Mouse (Mus musculus) lung, embryonic 14.5 days (tissue): ENCODE measurements around the gene Trappc10. TPM values are rescaled to one million over a fixed set of nuclear protein-coding genes. Genes with fewer than 3 reads are reported as not detected.

ENCODE experiments used
- ATAC-seq: fragments of 200-750 bp; cut with Nextera tagmentation; 2 replicates; pipeline ENCODE4 v1.8.0; 2017; ENCODE audit warnings: mild to moderate bottlenecking, moderate TSS enrichment, moderate library complexity; ENCODE audit not compliant: insufficient read depth
- DNase-seq: peaks from one replicate; pipeline ENCODE4 v3.0.0-alpha.2; 2015
- H3K27ac ChIP-seq: fragments of 300-500 bp; sonication (generic); 2 replicates; pipeline ENCODE4 v1.5.1; 2014; ENCODE audit warnings: low read depth, mild to moderate bottlenecking, moderate library complexity
- H3K27me3 ChIP-seq: fragments of 300-500 bp; sonication (generic); 2 replicates; pipeline ENCODE4 v1.6.1; 2014; ENCODE audit warnings: low read length, control low read depth; ENCODE audit not compliant: insufficient read depth
- H3K36me3 ChIP-seq: fragments of 300-500 bp; sonication (generic); 2 replicates; pipeline ENCODE4 v1.6.1; 2014; ENCODE audit warnings: control low read depth; ENCODE audit not compliant: insufficient read depth
- H3K4me1 ChIP-seq: fragments of 300-500 bp; sonication (generic); 2 replicates; pipeline ENCODE4 v1.6.1; 2014; ENCODE audit warnings: antibody characterized with exemption, control low read depth; ENCODE audit not compliant: insufficient read depth
- H3K4me2 ChIP-seq: fragments of 300-500 bp; sonication (generic); 2 replicates; pipeline ENCODE4 v1.6.1; 2014; ENCODE audit warnings: mild to moderate bottlenecking
- H3K4me3 ChIP-seq: fragments of 300-500 bp; sonication (generic); 2 replicates; pipeline ENCODE4 v1.5.1; 2014; ENCODE audit warnings: low read depth, low read length
- H3K9ac ChIP-seq: fragments of 300-500 bp; sonication (generic); 2 replicates; pipeline ENCODE4 v1.6.1; 2014
- H3K9me3 ChIP-seq: fragments of 300-500 bp; sonication (generic); 2 replicates; pipeline ENCODE4 v1.6.1; 2016; ENCODE audit warnings: low read depth, low read length, control low read depth
- CTCF ChIP-seq: IDR thresholded peaks from 2 replicates; pipeline ENCODE4 v1.5.1; 2016; ENCODE audit warnings: antibody characterized with exemption, low read depth
- WGBS: fragments of 180-500 bp; shearing (Covaris S2); extraction: QIAGEN DNeasy Blood & Tissue Kit; methylation state at CpG from one replicate; pipeline ENCODE4 v1.1.7; 2014; 5-methylcytosine and 5-hydroxymethylcytosine counted together
- polyA plus RNA-seq: library from polyadenylated mRNA; unstranded; fragments of >200 nt; fragmentation: Nextera tagmentation; extraction: Ambion mirVana; gene quantifications from 2 replicates; pipeline ENCODE4 v1.2.1, GENCODE M21; 2014

Gene Trappc10
- polyA plus RNA-seq, 1 experiment from 2014 or later = 18.0 TPM

DNA sequence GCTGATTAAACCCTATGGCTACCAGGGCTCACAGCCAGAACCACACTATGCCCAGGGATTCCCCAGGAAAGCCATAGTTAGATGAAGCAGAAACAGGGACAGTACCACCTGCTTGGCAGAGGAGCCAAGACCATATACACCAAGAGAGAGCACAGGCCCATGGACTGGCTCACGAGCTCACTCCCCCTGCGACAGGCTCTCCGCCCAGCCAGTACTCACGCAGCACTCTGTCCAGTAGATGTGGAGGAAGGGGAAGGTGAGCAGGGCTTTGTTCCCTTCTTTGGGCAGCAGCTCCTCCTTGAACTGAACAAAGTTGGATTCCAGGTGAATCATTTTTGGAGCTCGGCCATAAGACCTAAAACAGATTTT lies 15.9 kb downstream of the Trappc10 start:
- Histone ChIP-seq H3K9me3 (no peaks in the 10 kb centered on the region), H3K27ac (no peak overlapping the region), H3K27me3 (no peaks in the 10 kb centered on the region), H3K4me2 (no peak overlapping the region), H3K9ac (no peak overlapping the region), H3K4me1 (no peaks in the 10 kb centered on the region), H3K4me3 (no peak overlapping the region), H3K36me3 (peaks cover 34% of the 10 kb centered on the region)
- DNase-seq (no peak), ATAC-seq (no peak)
- no peak for TF ChIP-seq CTCF
- 87% methylated on average over 5 of the region's 5 CpGs for WGBS

GRCm38 (mm10) chr10:78227875-78228559 lies 16.4 kb downstream of the Trappc10 start:
- H3K27me3 ChIP-seq = no peaks in the 10 kb centered on the region
- DNase-seq (no peak), ATAC-seq (no peak)
- TF ChIP-seq CTCF = no peak
- peaks cover 34% of the 10 kb centered on the region for H3K36me3 ChIP-seq
- H3K9me3 ChIP-seq = no peaks in the 10 kb centered on the region
- H3K4me2 ChIP-seq = no peak overlapping the region
- H3K4me1 ChIP-seq = no peaks in the 10 kb centered on the region
- H3K27ac ChIP-seq = no peak overlapping the region
- no peak overlapping the region for H3K9ac ChIP-seq
- H3K4me3 ChIP-seq = no peak overlapping the region
- WGBS = 88% methylated on average over 8 of the region's 8 CpGs

DNA sequence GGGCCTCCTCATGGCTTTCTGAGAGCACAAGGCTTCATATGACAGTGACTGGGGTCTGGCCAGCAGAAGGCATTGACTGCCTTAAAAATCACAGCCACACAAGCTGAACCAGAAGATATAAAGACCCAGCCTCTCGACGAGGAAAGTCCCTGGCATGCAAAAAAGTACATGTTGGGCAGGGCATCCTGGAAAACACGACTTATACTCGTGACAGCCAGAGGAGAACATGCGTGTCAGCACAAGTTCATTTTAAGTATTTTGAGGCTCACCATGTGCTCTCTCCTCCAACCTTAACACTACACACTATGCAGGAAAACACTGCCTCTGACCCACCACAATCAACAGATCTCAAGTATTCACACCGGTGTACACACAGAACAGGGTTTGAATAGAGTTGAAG lies 20.3 kb downstream of the Trappc10 start:
- H3K4me3 ChIP-seq = no peak overlapping the region
- H3K4me1 ChIP-seq = no peaks in the 10 kb centered on the region
- H3K36me3 ChIP-seq = peaks cover 45% of the 10 kb centered on the region
- no peak overlapping the region for H3K9ac ChIP-seq
- H3K27ac ChIP-seq = no peak overlapping the region
- no peaks in the 10 kb centered on the region for H3K27me3 ChIP-seq
- ATAC-seq = no peak
- no peaks in the 10 kb centered on the region for H3K9me3 ChIP-seq
- no peak for TF ChIP-seq CTCF
- H3K4me2 ChIP-seq = no peak overlapping the region
- WGBS = 94% methylated on average over 6 of the region's 6 CpGs
- no peak for DNase-seq

- Histone ChIP-seq H3K4me3 (no peak overlapping the region), H3K27ac (no peak overlapping the region), H3K4me2 (no peak overlapping the region), H3K4me1 (no peaks in the 10 kb centered on the region), H3K9me3 (no peaks in the 10 kb centered on the region), H3K27me3 (no peaks in the 10 kb centered on the region), H3K36me3 (peaks cover 47% of the 10 kb centered on the region), H3K9ac (no peak overlapping the region)
- no peak for ATAC-seq
- TF ChIP-seq CTCF = no peak
- WGBS = 81% methylated on average over 4 of the region's 4 CpGs
- no peak for DNase-seq
These were observed 21.5 kb downstream of the Trappc10 start for GRCm38 (mm10) chr10:78222908-78223307.

DNA sequence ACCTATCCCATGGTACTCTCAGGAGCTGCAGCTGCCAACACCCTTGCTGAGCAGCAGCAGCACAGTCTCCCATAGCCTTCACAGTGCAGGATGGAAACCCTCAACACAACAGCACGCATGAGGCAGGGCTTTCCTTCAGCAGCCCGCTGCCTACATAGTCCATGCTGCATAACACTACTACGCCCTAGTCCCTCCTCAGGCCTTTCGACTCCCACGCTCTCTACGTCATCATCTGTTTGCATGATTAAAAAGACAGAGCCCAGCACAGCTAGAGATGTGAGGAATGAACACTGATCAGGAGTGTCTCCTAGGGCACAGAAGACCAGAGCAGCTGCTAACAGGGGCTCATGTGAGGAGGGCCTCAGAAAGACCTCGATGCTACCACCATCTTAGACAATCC lies 23.1 kb downstream of the Trappc10 start:
- peaks cover 54% of the 10 kb centered on the region for H3K36me3 ChIP-seq

GRCm38 (mm10) chr10:78219528-78219927 lies 24.9 kb downstream of the Trappc10 start:
- DNase-seq = no peak
- no peak for ATAC-seq
- H3K36me3 ChIP-seq = peaks cover 60% of the 10 kb centered on the region
- no peak overlapping the region for H3K27ac ChIP-seq
- TF ChIP-seq CTCF = no peak
- H3K9me3 ChIP-seq = no peaks in the 10 kb centered on the region
- H3K4me1 ChIP-seq = no peaks in the 10 kb centered on the region
- no peak overlapping the region for H3K4me2 ChIP-seq
- H3K4me3 ChIP-seq = no peak overlapping the region
- H3K9ac ChIP-seq = no peak overlapping the region
- 94% methylated on average over 1 of the region's 1 CpGs for WGBS
- no peaks in the 10 kb centered on the region for H3K27me3 ChIP-seq

More for the DNA sequence above, 23.1 kb downstream of the Trappc10 start:
- TF ChIP-seq CTCF = no peak
- WGBS = 86% methylated on average over 7 of the region's 7 CpGs
- Histone ChIP-seq H3K27me3 (no peaks in the 10 kb centered on the region), H3K27ac (no peak overlapping the region), H3K4me2 (no peak overlapping the region), H3K9ac (no peak overlapping the region), H3K4me1 (no peaks in the 10 kb centered on the region), H3K4me3 (no peak overlapping the region), H3K9me3 (no peaks in the 10 kb centered on the region)
- DNase-seq (no peak), ATAC-seq (no peak)

- H3K36me3 ChIP-seq = peaks cover 69% of the 10 kb centered on the region
These were observed 25.9 kb downstream of the Trappc10 start for GRCm38 (mm10) chr10:78218576-78218975.

More at GRCm38 (mm10) chr10:78218576-78218975, 25.9 kb downstream of the Trappc10 start:
- Histone ChIP-seq H3K9me3 (no peaks in the 10 kb centered on the region), H3K4me2 (no peak overlapping the region), H3K27me3 (no peaks in the 10 kb centered on the region), H3K27ac (no peak overlapping the region), H3K4me3 (no peak overlapping the region), H3K9ac (no peak overlapping the region), H3K4me1 (no peaks in the 10 kb centered on the region)
- DNase-seq (no peak), ATAC-seq (no peak)
- no peak for TF ChIP-seq CTCF
- 77% methylated on average over 6 of the region's 6 CpGs for WGBS
